Mouse (Mus musculus): ENCODE results near the gene Tulp3. TPM values are rescaled to one million over a fixed set of nuclear protein-coding genes. Genes with fewer than 3 reads are reported as not detected.

The Tulp3 gene
- polyA plus RNA-seq, 1 experiment from 2014 or later, result 9.1 TPM

GRCm38 (mm10) chr6:128379636-128380035 is 24.0 kb upstream of the Tulp3 start:
- WGBS, result 78% methylated on average over 16 of the region's 16 CpGs
- no peak overlapping the region for H3K4me3 ChIP-seq
- no peak overlapping the region for H3K9ac ChIP-seq
- H3K27me3 ChIP-seq (replicated peaks), result no peaks in the 10 kb centered on the region
- H3K27ac ChIP-seq (replicated peaks), result no peak overlapping the region
- H3K4me2 ChIP-seq, result no peak overlapping the region
- H3K4me1 ChIP-seq, result peaks cover 6% of the 10 kb centered on the region
- H3K36me3 ChIP-seq, result peaks cover 24% of the 10 kb centered on the region
- no peak for ATAC-seq (ENCODE audit: extremely low read depth, insufficient number of reproducible peaks, low FRiP score, low TSS enrichment)
- H3K9me3 ChIP-seq, result no peaks in the 10 kb centered on the region

GRCm38 (mm10) chr6:128376371-128377085 is 20.9 kb upstream of the Tulp3 start:
- Histone ChIP-seq H3K9ac (no peak overlapping the region), H3K4me3 (no peak overlapping the region), H3K4me1 (peaks cover 8% of the 10 kb centered on the region), H3K4me2 (no peak overlapping the region), H3K36me3 (peaks cover 55% of the 10 kb centered on the region), H3K9me3 (no peaks in the 10 kb centered on the region), H3K27me3 (replicated peaks) (no peaks in the 10 kb centered on the region), H3K27ac (replicated peaks) (no peak overlapping the region)
- WGBS, result 90% methylated on average over 17 of the region's 17 CpGs
- ATAC-seq (ENCODE audit: extremely low read depth, insufficient number of reproducible peaks, low FRiP score, low TSS enrichment), result no peak

GRCm38 (mm10) chr6:128375192-128375591 is 19.5 kb upstream of the Tulp3 start, which contains the start of the genes Tex52 and Gm44596:
TSS of gene Tex52 (plus strand) at chr6:128375456.
TSS of gene Gm44596 (plus strand) at chr6:128375503.
- Histone ChIP-seq H3K4me3 (no peak within 1 kb of the TSS), H3K36me3 (peaks cover 69% of the 10 kb centered on the region), H3K27ac (replicated peaks) (no peak within 1 kb of the TSS), H3K27me3 (replicated peaks) (no peaks in the 10 kb centered on the region), H3K4me2 (no peak within 1 kb of the TSS), H3K9ac (no peak within 1 kb of the TSS), H3K4me1 (peaks cover 8% of the 10 kb centered on the region), H3K9me3 (no peaks in the 10 kb centered on the region)
- 32% methylated on average over 6 of the region's 6 CpGs for WGBS
- ATAC-seq (ENCODE audit: extremely low read depth, insufficient number of reproducible peaks, low FRiP score, low TSS enrichment), result 0 out of 2 replicates have a peak, but pooled peaks have one; percentile 33

GRCm38 (mm10) chr6:128370040-128370439 is 14.4 kb upstream of the Tulp3 start:
- 67% methylated on average over 5 of the region's 5 CpGs for WGBS
- ATAC-seq (ENCODE audit: extremely low read depth, insufficient number of reproducible peaks, low FRiP score, low TSS enrichment), result no peak

GRCm38 (mm10) chr6:128366466-128366865 is 10.8 kb upstream of the Tulp3 start:
- no peaks in the 10 kb centered on the region for H3K9me3 ChIP-seq
- 90% methylated on average over 5 of the region's 5 CpGs for WGBS
- H3K4me2 ChIP-seq, result no peak overlapping the region
- H3K4me1 ChIP-seq, result peaks cover 32% of the 10 kb centered on the region
- H3K27me3 ChIP-seq (replicated peaks), result no peaks in the 10 kb centered on the region
- no peak overlapping the region for H3K27ac ChIP-seq (replicated peaks)
- no peak overlapping the region for H3K4me3 ChIP-seq
- H3K9ac ChIP-seq, result no peak overlapping the region
- ATAC-seq (ENCODE audit: extremely low read depth, insufficient number of reproducible peaks, low FRiP score, low TSS enrichment), result no peak
- peaks cover 63% of the 10 kb centered on the region for H3K36me3 ChIP-seq

More at GRCm38 (mm10) chr6:128370040-128370439, 14.4 kb upstream of the Tulp3 start:
- Histone ChIP-seq H3K4me2 (no peak overlapping the region), H3K9ac (no peak overlapping the region), H3K27ac (replicated peaks) (no peak overlapping the region), H3K4me3 (no peak overlapping the region), H3K9me3 (no peaks in the 10 kb centered on the region), H3K4me1 (peaks cover 15% of the 10 kb centered on the region), H3K36me3 (peaks cover 98% of the 10 kb centered on the region), H3K27me3 (replicated peaks) (no peaks in the 10 kb centered on the region)

GRCm38 (mm10) chr6:128364721-128365120 is 9.1 kb upstream of the Tulp3 start:
- H3K4me3 ChIP-seq, result 0 out of 2 replicates have a peak overlapping the region, but pooled peaks have one; percentile 76
- no peaks in the 10 kb centered on the region for H3K9me3 ChIP-seq
- peaks cover 39% of the 10 kb centered on the region for H3K4me1 ChIP-seq
- peaks cover 53% of the 10 kb centered on the region for H3K36me3 ChIP-seq
- no peak overlapping the region; the same call in 1 of the 2 replicates for H3K27ac ChIP-seq (replicated peaks)
- peak overlapping the region; percentile 83 for H3K4me2 ChIP-seq
- WGBS, result 76% methylated on average over 6 of the region's 6 CpGs
- H3K9ac ChIP-seq, result 0 out of 2 replicates have a peak overlapping the region, but pooled peaks have one; percentile 7
- H3K27me3 ChIP-seq (replicated peaks), result no peaks in the 10 kb centered on the region
- no peak for ATAC-seq (ENCODE audit: extremely low read depth, insufficient number of reproducible peaks, low FRiP score, low TSS enrichment)

GRCm38 (mm10) chr6:128363007-128363825 is 7.6 kb upstream of the Tulp3 start:
- peak overlapping the region; percentile 93 for H3K9ac ChIP-seq
- H3K36me3 ChIP-seq, result peaks cover 47% of the 10 kb centered on the region
- H3K27ac ChIP-seq (replicated peaks), result peak overlapping the region; percentile 95
- no peaks in the 10 kb centered on the region for H3K9me3 ChIP-seq
- H3K27me3 ChIP-seq (replicated peaks), result no peaks in the 10 kb centered on the region
- ATAC-seq (ENCODE audit: extremely low read depth, insufficient number of reproducible peaks, low FRiP score, low TSS enrichment), result no peak
- H3K4me2 ChIP-seq, result peak overlapping the region; percentile 83
- peak overlapping the region; percentile 76 for H3K4me3 ChIP-seq
- H3K4me1 ChIP-seq, result peaks cover 39% of the 10 kb centered on the region
- 3% methylated on average over 34 of the region's 46 CpGs for WGBS

GRCm38 (mm10) chr6:128362381-128363006 is 6.8 kb upstream of the Tulp3 start, which contains the start of the genes Rhno1 and Foxm1:
TSS of gene Rhno1 (minus strand) at chr6:128362911.
TSS of gene Foxm1 (plus strand) at chr6:128362967.
- H3K27me3 ChIP-seq (replicated peaks), result no peaks in the 10 kb centered on the region
- H3K4me3 ChIP-seq, result peak within 1 kb of the TSS; percentile 76
- under 1% methylated on average over 56 of the region's 76 CpGs for WGBS
- H3K4me1 ChIP-seq, result peaks cover 39% of the 10 kb centered on the region
- H3K27ac ChIP-seq (replicated peaks), result peak within 1 kb of the TSS; percentile 95
- peak within 1 kb of the TSS; percentile 93 for H3K9ac ChIP-seq
- H3K4me2 ChIP-seq, result peak within 1 kb of the TSS; percentile 83
- peak; percentile 90 for ATAC-seq (ENCODE audit: extremely low read depth, insufficient number of reproducible peaks, low FRiP score, low TSS enrichment)
- no peaks in the 10 kb centered on the region for H3K9me3 ChIP-seq
- peaks cover 47% of the 10 kb centered on the region for H3K36me3 ChIP-seq

- Histone ChIP-seq H3K4me2 (peak overlapping the region; percentile 83), H3K4me1 (peaks cover 39% of the 10 kb centered on the region), H3K9me3 (no peaks in the 10 kb centered on the region), H3K27me3 (replicated peaks) (no peaks in the 10 kb centered on the region), H3K9ac (peak overlapping the region; percentile 93), H3K4me3 (peak overlapping the region; percentile 76), H3K27ac (replicated peaks) (peak overlapping the region; percentile 95), H3K36me3 (peaks cover 47% of the 10 kb centered on the region)
- ATAC-seq (ENCODE audit: extremely low read depth, insufficient number of reproducible peaks, low FRiP score, low TSS enrichment), result no peak
- WGBS, result 17% methylated on average over 9 of the region's 9 CpGs
Measured at GRCm38 (mm10) chr6:128361901-128362300, 6.2 kb upstream of the Tulp3 start.

- no peak for ATAC-seq (ENCODE audit: extremely low read depth, insufficient number of reproducible peaks, low FRiP score, low TSS enrichment)
- no peak overlapping the region for H3K27ac ChIP-seq (replicated peaks)
- no peak overlapping the region for H3K4me3 ChIP-seq
- no peak overlapping the region for H3K9ac ChIP-seq
- H3K9me3 ChIP-seq, result no peaks in the 10 kb centered on the region
- H3K4me1 ChIP-seq, result peaks cover 37% of the 10 kb centered on the region
- no peak overlapping the region for H3K4me2 ChIP-seq
- H3K36me3 ChIP-seq, result peaks cover 35% of the 10 kb centered on the region
- WGBS, result 31% methylated on average over 2 of the region's 2 CpGs
- H3K27me3 ChIP-seq (replicated peaks), result no peaks in the 10 kb centered on the region
Measured at GRCm38 (mm10) chr6:128358999-128359398, 3.3 kb upstream of the Tulp3 start.

GRCm38 (mm10) chr6:128355201-128355681 is 410 bp downstream of the Tulp3 start:
- Histone ChIP-seq H3K9me3 (no peaks in the 10 kb centered on the region), H3K4me2 (peak overlapping the region; percentile 86), H3K27ac (replicated peaks) (peak overlapping the region; percentile 80), H3K4me1 (peaks cover 18% of the 10 kb centered on the region), H3K4me3 (peak overlapping the region; percentile 80), H3K9ac (peak overlapping the region; percentile 86), H3K36me3 (peaks cover 41% of the 10 kb centered on the region), H3K27me3 (replicated peaks) (no peaks in the 10 kb centered on the region)
- ATAC-seq (ENCODE audit: extremely low read depth, insufficient number of reproducible peaks, low FRiP score, low TSS enrichment), result no peak; the same call in none of the 2 replicates
- under 1% methylated on average over 28 of the region's 28 CpGs for WGBS

Measured in heart, embryonic 13.5 days (tissue).